7 mouse cellular contexts compared by ENCODE assay signal in the genomic region with DNA sequence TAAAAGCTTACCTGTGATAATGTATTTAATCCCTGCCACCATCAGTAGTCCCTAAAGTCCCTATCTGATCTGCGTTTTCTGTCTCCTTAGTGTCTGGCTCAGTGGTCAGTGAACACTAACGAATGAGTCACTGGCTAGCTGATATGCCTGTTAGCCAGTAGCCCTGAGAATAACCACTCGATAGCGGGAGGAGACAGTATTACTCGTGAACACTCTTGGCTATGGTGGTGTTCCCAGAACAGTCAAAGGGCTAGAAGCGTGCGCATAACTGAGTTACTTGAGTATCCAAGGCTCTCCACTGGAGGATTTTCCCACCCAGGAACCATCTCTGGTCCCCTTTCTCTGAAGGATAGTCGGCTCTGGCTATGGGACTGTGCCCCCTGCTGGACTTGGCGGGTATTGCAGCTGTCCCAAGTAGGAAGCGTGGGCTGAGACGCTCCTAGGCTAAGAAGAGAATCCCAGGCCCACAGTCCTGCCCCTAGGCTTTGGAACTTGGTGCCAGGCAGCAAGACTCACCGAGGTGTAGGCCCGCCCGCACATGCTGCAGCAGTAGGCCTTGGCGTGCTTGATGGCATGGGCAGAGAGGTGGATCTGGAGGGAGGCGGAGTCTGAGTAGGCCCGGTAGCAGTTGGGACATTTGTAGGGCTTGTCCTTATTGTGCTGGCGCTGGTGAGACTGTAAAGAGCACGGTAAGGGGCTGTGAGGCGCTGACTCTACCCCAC. TPM values are rescaled to one million over a fixed set of nuclear protein-coding genes. Genes with fewer than 3 reads are reported as not detected.
DNase-seq lines count a peak whose midpoint lies in the region; ATAC-seq lines count a peak whose summit lies in the region.

No protein-coding gene starts in this region.

- H3K36me3 ChIP-seq in limb, embryonic 13.5 days: peaks cover 99% of the 10 kb centered on the region
- peaks cover 38% of the 10 kb centered on the region for H3K36me3 ChIP-seq in midbrain, embryonic 16.5 days (ENCODE audit: control insufficient read depth, insufficient read depth, low read length)

- peak; percentile 90 for DNase-seq in adrenal gland, postnatal 10 days
- DNase-seq in embryo, embryonic 9.5 days (ENCODE audit: extremely low spot score): peak; percentile 82
- peak; percentile 95 for DNase-seq in heart, adult 11 months
- peak; percentile 88 for DNase-seq in kidney, adult 18-20 months
- peak; percentile 50 to 68 for DNase-seq in spleen, postnatal 14 days (ENCODE audit: low spot score in 2 of 2)

- H3K27ac ChIP-seq in limb, embryonic 13.5 days: no peak overlapping the region
- 0 out of 2 replicates have a peak overlapping the region, but pooled peaks have one; percentile 15 for H3K27ac ChIP-seq in midbrain, embryonic 16.5 days (ENCODE audit: low read length)

- no peaks in the 10 kb centered on the region for H3K9me3 ChIP-seq in limb, embryonic 13.5 days
- no peaks in the 10 kb centered on the region for H3K9me3 ChIP-seq in midbrain, embryonic 16.5 days (replicated peaks; ENCODE audit: control insufficient read depth, low read length, poor library complexity, severe bottlenecking)

- H3K4me3 ChIP-seq in limb, embryonic 13.5 days: no peak overlapping the region
- no peak overlapping the region for H3K4me3 ChIP-seq in midbrain, embryonic 16.5 days (ENCODE audit: low read depth, low read length)

- ATAC-seq in limb, embryonic 13.5 days (ENCODE audit: low FRiP score, low read depth): peak; percentile 54
- peak; percentile 57 for ATAC-seq in midbrain, embryonic 16.5 days

- H3K27me3 ChIP-seq in limb, embryonic 13.5 days: no peaks in the 10 kb centered on the region
- no peaks in the 10 kb centered on the region for H3K27me3 ChIP-seq in midbrain, embryonic 16.5 days (ENCODE audit: control insufficient read depth, insufficient read depth, low read depth, low read length)

- no peak overlapping the region for H3K9ac ChIP-seq in limb, embryonic 13.5 days
- H3K9ac ChIP-seq in midbrain, embryonic 16.5 days (ENCODE audit: low read depth, low read length): no peak overlapping the region

- H3K4me1 ChIP-seq in limb, embryonic 13.5 days: 0 out of 2 replicates have a peak, but pooled peaks cover 5% of the 10 kb centered on the region
- H3K4me1 ChIP-seq in midbrain, embryonic 16.5 days (ENCODE audit: control insufficient read depth, insufficient read depth, low read length): no peaks in the 10 kb centered on the region

- 48% methylated on average over 20 of the region's 20 CpGs for WGBS in limb, embryonic 13.5 days
- WGBS in midbrain, embryonic 16.5 days: 39% methylated on average over 18 of the region's 20 CpGs

- H3K4me2 ChIP-seq in limb, embryonic 13.5 days (replicated peaks): no peak overlapping the region
- no peak overlapping the region for H3K4me2 ChIP-seq in midbrain, embryonic 16.5 days (ENCODE audit: low read length)

RNA-seq across cellular contexts. Expression of a gene that starts 21.6 kb away (rescaled TPM):
- under 1 TPM; 0.12 TPM for total RNA-seq in adrenal gland, postnatal 10 days (2021)
- 0.09 and 0.15 TPM in 2 replicates for polyA plus RNA-seq in limb, embryonic 13.5 days (2015; fragmentation: Nextera tagmentation; extraction: Ambion mirVana)
- polyA plus RNA-seq in midbrain, embryonic 16.5 days (2015; fragmentation: Nextera tagmentation; extraction: Ambion mirVana): 0.14 and 0.29 TPM in 2 replicates

RNA-seq across cellular contexts. Expression of a gene that starts 29.1 kb away (rescaled TPM):
- 10 to 100 TPM; 33.7 to 36.5 TPM for total RNA-seq in adrenal gland, postnatal 10 days (2021)
- polyA plus RNA-seq in limb, embryonic 13.5 days (2015; fragmentation: Nextera tagmentation; extraction: Ambion mirVana): 48.9 and 50.3 TPM in 2 replicates
- 30.8 and 32.8 TPM in 2 replicates for polyA plus RNA-seq in midbrain, embryonic 16.5 days (2015; fragmentation: Nextera tagmentation; extraction: Ambion mirVana)
